Mouse (Mus musculus) G1E (cell line): ENCODE measurements at regions not wholly inside any gene's neighbourhood (a gene's known extent, or its start where the extent isn't known, plus 50 kb on each side); places are given as distances from the start of the nearest gene placed in this dataset.

Experiments
- CTCF ChIP-seq: IDR thresholded peaks from 2 replicates; pipeline ENCODE4 v1.5.1; 2012; ENCODE audit warnings: low read depth, low read length, inconsistent platforms, mixed read lengths
- GATA1 ChIP-seq: IDR thresholded peaks from 2 replicates; pipeline ENCODE4 v1.6.1; 2012; ENCODE audit warnings: borderline replicate concordance, low read length, inconsistent platforms, mixed read lengths
- GATA2 ChIP-seq: IDR thresholded peaks from 2 replicates; pipeline ENCODE4 v1.6.1; 2012; ENCODE audit warnings: low read depth, low read length, inconsistent platforms, borderline replicate concordance
- POLR2AphosphoS5 ChIP-seq: IDR thresholded peaks from 2 replicates; pipeline ENCODE4 v1.6.1; 2012; ENCODE audit warnings: low read depth, low read length, inconsistent platforms; ENCODE audit not compliant: insufficient replicate concordance
- TAL1 ChIP-seq: conservative IDR thresholded peaks from 2 replicates; pipeline ENCODE4 v1.6.1; 2012; ENCODE audit warnings: low read depth, low read length, inconsistent platforms, mixed read lengths

DNA sequence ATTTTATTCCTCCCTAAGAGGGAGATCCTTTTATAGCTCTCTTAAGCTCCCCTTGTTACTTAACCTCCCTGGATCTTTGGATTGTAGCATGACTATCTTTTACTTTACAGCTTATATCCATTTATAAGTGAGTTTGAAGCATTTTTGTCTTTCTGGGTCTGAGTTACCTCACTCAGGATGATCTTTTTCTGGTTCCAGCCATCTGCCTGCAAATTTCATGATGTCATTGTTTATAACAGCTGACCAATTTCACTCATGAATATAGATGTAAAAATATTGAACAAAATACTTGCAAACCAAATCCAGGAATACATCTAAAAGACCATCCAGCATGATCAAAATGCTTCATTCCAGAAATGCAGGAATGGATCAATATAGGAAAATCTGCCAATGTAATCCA is 631.3 kb upstream of the Agtr1b start:
- TF ChIP-seq CTCF (no peak), POLR2AphosphoS5 (no peak), GATA1 (no peak), TAL1 (no peak), GATA2 (no peak)
